Mouse (Mus musculus) kidney, embryonic 16.5 days (tissue): ENCODE data around the gene Exoc6b. TPM values are rescaled to one million over a fixed set of nuclear protein-coding genes. Genes with fewer than 3 reads are reported as not detected.

Experiments used
- ATAC-seq: fragments of 200-750 bp; cut with Nextera tagmentation; 2 replicates; pipeline ENCODE4 v1.8.0; 2017; ENCODE audit warnings: moderate TSS enrichment; ENCODE audit not compliant: low FRiP score, low TSS enrichment
- H3K27ac ChIP-seq: fragments of 300-500 bp; sonication (generic); 2 replicates; pipeline ENCODE4 v1.5.1; 2014; ENCODE audit warnings: low read length
- H3K27me3 ChIP-seq: fragments of 300-500 bp; sonication (generic); 2 replicates; pipeline ENCODE4 v1.6.1; 2014; ENCODE audit warnings: low read length, control low read depth, mixed read lengths; ENCODE audit not compliant: insufficient read depth
- H3K36me3 ChIP-seq: fragments of 300-500 bp; sonication (generic); 2 replicates; pipeline ENCODE4 v1.6.1; 2014; ENCODE audit warnings: low read length, control low read depth, mixed read lengths; ENCODE audit not compliant: insufficient read depth
- H3K4me1 ChIP-seq: fragments of 300-500 bp; sonication (generic); 2 replicates; pipeline ENCODE4 v1.6.1; 2014; ENCODE audit warnings: low read length, control low read depth, mixed read lengths; ENCODE audit not compliant: insufficient read depth
- H3K4me2 ChIP-seq: fragments of 300-500 bp; sonication (generic); replicated peaks from 2 replicates; pipeline ENCODE4 v1.6.1; 2014; ENCODE audit warnings: low read depth, low read length
- H3K4me3 ChIP-seq: fragments of 300-500 bp; sonication (generic); 2 replicates; pipeline ENCODE4 v1.5.1; 2014; ENCODE audit warnings: mild to moderate bottlenecking, low read length
- H3K9ac ChIP-seq: fragments of 300-500 bp; sonication (generic); replicated peaks from 2 replicates; pipeline ENCODE4 v1.6.1; 2014; ENCODE audit warnings: low read length
- H3K9me3 ChIP-seq: fragments of 300-500 bp; sonication (generic); 2 replicates; pipeline ENCODE4 v1.6.1; 2016; ENCODE audit warnings: low read length, control low read depth
- WGBS: fragments of 180-500 bp; shearing (Covaris S2); extraction: QIAGEN DNeasy Blood & Tissue Kit; methylation state at CpG from one replicate; pipeline ENCODE4 v1.1.7; 2014; 5-methylcytosine and 5-hydroxymethylcytosine counted together
- polyA plus RNA-seq: library from polyadenylated mRNA; unstranded; fragments of >200 nt; fragmentation: Nextera tagmentation; extraction: Ambion mirVana; gene quantifications from 2 replicates; pipeline ENCODE4 v1.2.1, GENCODE M21; 2015

Gene Exoc6b
- polyA plus RNA-seq, 1 experiment from 2014 or later, result 27.6 TPM

GRCm38 (mm10) chr6:84845665-84846064 lies 223.6 kb downstream of the Exoc6b start:
- H3K4me1 ChIP-seq, result no peaks in the 10 kb centered on the region
- H3K27ac ChIP-seq, result no peak overlapping the region
- no peaks in the 10 kb centered on the region for H3K27me3 ChIP-seq
- no peak overlapping the region for H3K4me2 ChIP-seq
- no peaks in the 10 kb centered on the region; the same call in 1 of the 2 replicates for H3K36me3 ChIP-seq
- H3K4me3 ChIP-seq, result no peak overlapping the region
- no peak for ATAC-seq
- no peak overlapping the region for H3K9ac ChIP-seq
- WGBS, result 71% methylated on average over 7 of the region's 7 CpGs
- H3K9me3 ChIP-seq, result no peaks in the 10 kb centered on the region

DNA sequence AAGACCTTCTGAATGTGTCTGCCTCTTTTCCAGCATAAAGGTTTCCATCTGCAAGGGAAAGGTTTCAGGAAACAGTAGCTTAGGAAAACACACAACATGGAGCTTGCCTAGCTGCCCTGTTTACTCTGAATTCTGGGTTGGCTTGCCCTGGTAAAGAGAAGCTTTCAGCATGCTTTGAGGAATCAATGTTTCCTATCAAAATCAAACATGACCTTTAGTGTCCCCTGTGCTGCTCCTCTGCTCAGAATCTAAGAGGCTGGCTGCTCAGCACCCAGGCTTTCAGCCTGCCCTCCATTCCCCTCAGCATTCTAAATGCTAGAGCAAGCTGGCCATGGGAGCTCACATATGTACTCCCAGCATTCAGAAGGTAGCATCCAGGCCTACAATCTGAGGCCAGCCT lies 228.2 kb downstream of the Exoc6b start:
- Histone ChIP-seq H3K4me1 (no peaks in the 10 kb centered on the region), H3K27ac (no peak overlapping the region)

GRCm38 (mm10) chr6:84807546-84807945 lies 261.8 kb downstream of the Exoc6b start:
- H3K27ac ChIP-seq, result no peak overlapping the region
- no peaks in the 10 kb centered on the region for H3K4me1 ChIP-seq
- no peaks in the 10 kb centered on the region for H3K36me3 ChIP-seq
- no peaks in the 10 kb centered on the region for H3K9me3 ChIP-seq
- ATAC-seq, result no peak
- H3K27me3 ChIP-seq, result no peaks in the 10 kb centered on the region
- H3K4me3 ChIP-seq, result no peak overlapping the region
- WGBS, result 90% methylated on average over 7 of the region's 7 CpGs
- no peak overlapping the region for H3K9ac ChIP-seq
- no peak overlapping the region for H3K4me2 ChIP-seq

More for the DNA sequence above, 228.2 kb downstream of the Exoc6b start:
- H3K4me3 ChIP-seq, result no peak overlapping the region
- H3K9me3 ChIP-seq, result no peaks in the 10 kb centered on the region
- H3K4me2 ChIP-seq, result no peak overlapping the region
- no peaks in the 10 kb centered on the region for H3K27me3 ChIP-seq
- peaks cover 2% of the 10 kb centered on the region for H3K36me3 ChIP-seq
- no peak for ATAC-seq
- H3K9ac ChIP-seq, result no peak overlapping the region

DNA sequence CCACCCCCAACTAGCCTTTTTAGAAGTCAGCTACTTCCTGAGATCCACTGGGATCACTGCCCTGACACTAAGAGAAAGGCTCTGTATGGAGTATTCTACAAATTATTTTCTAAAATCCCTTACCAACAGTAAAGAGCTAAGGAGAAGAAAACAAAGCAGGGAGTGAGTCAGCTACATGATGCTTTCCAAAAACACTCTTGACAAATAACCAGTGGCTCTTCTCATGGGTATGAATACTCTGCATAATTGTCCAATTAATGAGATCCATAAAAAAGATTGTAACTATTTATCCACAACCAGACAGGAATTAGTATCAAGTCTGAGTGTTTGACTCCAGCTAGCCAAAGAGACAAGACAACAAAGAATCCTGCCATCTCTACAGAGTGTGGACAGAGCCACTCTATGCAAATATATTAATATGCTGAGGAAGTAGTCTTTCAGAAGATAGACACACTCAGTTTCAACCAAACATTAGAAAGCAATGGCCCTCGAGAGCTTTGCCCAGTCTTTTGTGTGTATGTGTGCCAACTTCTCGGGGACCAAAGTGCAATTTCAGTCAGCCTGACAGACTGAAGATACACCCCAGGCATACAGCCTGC lies 263.1 kb downstream of the Exoc6b start:
- Histone ChIP-seq H3K27ac (no peak overlapping the region), H3K9ac (no peak overlapping the region), H3K4me1 (no peaks in the 10 kb centered on the region), H3K27me3 (no peaks in the 10 kb centered on the region), H3K4me3 (no peak overlapping the region), H3K9me3 (no peaks in the 10 kb centered on the region), H3K36me3 (no peaks in the 10 kb centered on the region), H3K4me2 (no peak overlapping the region)
- 81% methylated on average over 2 of the region's 2 CpGs for WGBS
- ATAC-seq, result no peak

DNA sequence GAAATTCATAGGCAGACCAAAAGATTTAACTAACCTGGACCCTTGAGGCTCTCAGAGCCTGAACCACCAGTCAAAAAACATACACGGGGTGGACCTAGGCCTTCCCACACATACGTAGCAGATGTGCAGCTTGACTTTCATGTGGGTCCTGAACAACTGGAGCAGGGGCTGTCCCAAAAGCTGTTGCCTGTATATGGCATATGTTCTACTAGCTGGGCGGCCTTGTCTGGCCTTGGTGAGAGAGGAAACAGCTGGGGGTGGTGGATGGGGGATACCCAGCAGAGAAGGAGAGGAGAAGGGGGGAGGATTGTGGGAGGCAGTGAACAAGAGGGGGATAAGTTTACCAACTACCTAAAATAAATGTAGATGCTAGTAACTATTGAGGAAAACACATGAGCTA lies 270.6 kb downstream of the Exoc6b start:
- no peak for ATAC-seq
- 84% methylated on average over 3 of the region's 3 CpGs for WGBS

DNA sequence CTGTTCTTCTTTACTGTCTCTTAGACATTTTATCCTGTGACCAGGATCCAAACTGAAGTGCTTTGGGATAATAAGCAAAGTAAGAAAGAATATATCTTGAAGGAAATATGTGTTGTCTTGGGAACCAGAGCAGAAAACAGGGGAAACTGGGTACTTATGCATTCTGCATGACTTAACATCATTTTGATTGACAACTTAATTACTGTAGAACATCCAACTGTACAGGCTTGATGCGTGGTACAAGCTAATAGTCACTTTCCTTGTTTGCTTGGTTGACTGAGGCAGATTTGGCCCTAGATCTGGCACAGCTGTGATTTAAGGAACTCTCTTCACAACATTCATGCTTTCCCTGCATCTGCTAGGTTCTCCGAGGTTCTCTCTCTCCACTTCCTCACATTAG lies 285.3 kb downstream of the Exoc6b start:
- ATAC-seq, result no peak
- Histone ChIP-seq H3K4me2 (no peak overlapping the region), H3K9ac (no peak overlapping the region), H3K27ac (no peak overlapping the region), H3K27me3 (no peaks in the 10 kb centered on the region), H3K4me1 (peaks cover 13% of the 10 kb centered on the region), H3K36me3 (no peaks in the 10 kb centered on the region), H3K9me3 (no peaks in the 10 kb centered on the region), H3K4me3 (no peak overlapping the region)
- WGBS, result 49% methylated on average over 2 of the region's 2 CpGs

More for the DNA sequence above, 270.6 kb downstream of the Exoc6b start:
- Histone ChIP-seq H3K9me3 (no peaks in the 10 kb centered on the region), H3K4me1 (no peaks in the 10 kb centered on the region), H3K4me2 (no peak overlapping the region), H3K4me3 (no peak overlapping the region), H3K27ac (no peak overlapping the region), H3K36me3 (no peaks in the 10 kb centered on the region), H3K9ac (no peak overlapping the region), H3K27me3 (no peaks in the 10 kb centered on the region)

- ATAC-seq, result no peak
- H3K9me3 ChIP-seq, result no peaks in the 10 kb centered on the region
- no peaks in the 10 kb centered on the region for H3K36me3 ChIP-seq
- no peak overlapping the region for H3K4me3 ChIP-seq
- no peak overlapping the region for H3K9ac ChIP-seq
- peaks cover 13% of the 10 kb centered on the region for H3K4me1 ChIP-seq
- 31% methylated on average over 5 of the region's 5 CpGs for WGBS
- H3K27me3 ChIP-seq, result no peaks in the 10 kb centered on the region
- H3K4me2 ChIP-seq, result no peak overlapping the region
- no peak overlapping the region for H3K27ac ChIP-seq
Observed at GRCm38 (mm10) chr6:84779987-84780386, 289.3 kb downstream of the Exoc6b start.

DNA sequence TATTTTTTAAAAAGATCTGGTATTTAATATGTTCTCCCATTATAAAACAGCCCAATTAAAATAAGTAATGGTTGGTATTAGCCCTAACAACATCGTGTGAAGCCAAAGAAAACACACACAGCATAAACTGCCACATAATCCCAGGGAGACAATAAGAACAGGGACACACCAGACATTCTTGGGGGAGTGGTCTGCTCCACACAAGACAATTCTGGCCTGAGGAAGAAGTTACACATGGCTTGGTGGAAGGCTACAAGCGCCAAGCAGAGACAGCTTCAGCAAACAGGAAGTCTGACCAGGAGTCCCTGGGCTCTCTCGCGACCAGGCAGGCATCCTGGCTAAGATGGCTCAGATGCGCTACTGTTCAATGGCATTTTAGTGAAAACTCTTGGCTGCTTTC lies 290.3 kb downstream of the Exoc6b start:
- 51% methylated on average over 5 of the region's 5 CpGs for WGBS
- Histone ChIP-seq H3K36me3 (no peaks in the 10 kb centered on the region), H3K4me1 (peaks cover 13% of the 10 kb centered on the region), H3K9me3 (no peaks in the 10 kb centered on the region), H3K4me2 (no peak overlapping the region), H3K27ac (no peak overlapping the region), H3K4me3 (no peak overlapping the region), H3K27me3 (no peaks in the 10 kb centered on the region), H3K9ac (no peak overlapping the region)
- ATAC-seq, result no peak

DNA sequence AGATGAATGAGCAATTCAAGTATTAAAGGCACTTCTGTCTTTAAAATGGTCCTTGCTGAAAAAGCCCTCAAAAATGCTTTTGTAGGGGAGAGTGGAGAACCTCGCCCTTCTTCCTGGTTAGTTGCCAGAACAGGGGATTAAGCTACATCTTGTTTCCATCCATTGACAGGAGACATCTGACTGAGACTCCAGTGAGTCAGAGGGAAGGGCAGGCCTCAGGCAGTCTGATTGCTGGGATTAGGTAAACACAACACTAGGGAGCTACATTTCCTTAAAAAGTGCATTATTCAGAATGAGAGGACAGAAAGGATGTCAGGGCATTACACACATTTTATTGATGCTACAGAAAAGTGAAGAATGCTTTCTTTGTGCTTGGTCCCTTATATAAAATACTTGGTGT lies 293.4 kb downstream of the Exoc6b start:
- WGBS, result 63% methylated on average over 1 of the region's 1 CpGs
- ATAC-seq, result no peak
- H3K27ac ChIP-seq, result no peak overlapping the region

GRCm38 (mm10) chr6:84755266-84755665 lies 314.0 kb downstream of the Exoc6b start:
- no peaks in the 10 kb centered on the region for H3K4me1 ChIP-seq
- H3K36me3 ChIP-seq, result no peaks in the 10 kb centered on the region
- 66% methylated on average over 3 of the region's 3 CpGs for WGBS
- ATAC-seq, result no peak
- H3K9me3 ChIP-seq, result no peaks in the 10 kb centered on the region
- no peak overlapping the region for H3K4me3 ChIP-seq
- H3K9ac ChIP-seq, result no peak overlapping the region
- no peaks in the 10 kb centered on the region for H3K27me3 ChIP-seq
- no peak overlapping the region for H3K27ac ChIP-seq
- no peak overlapping the region for H3K4me2 ChIP-seq

More for the DNA sequence above, 293.4 kb downstream of the Exoc6b start:
- Histone ChIP-seq H3K27me3 (no peaks in the 10 kb centered on the region), H3K4me1 (peaks cover 8% of the 10 kb centered on the region), H3K9ac (no peak overlapping the region), H3K36me3 (no peaks in the 10 kb centered on the region), H3K4me3 (no peak overlapping the region), H3K4me2 (no peak overlapping the region), H3K9me3 (no peaks in the 10 kb centered on the region)
